Mouse (Mus musculus): ENCODE results near the gene Frmd4a.

Gene Frmd4a

GRCm38 (mm10) chr2:4501257-4502027 lies 483.9 kb downstream of the Frmd4a start:
- DNase-seq = peak; percentile 61 to 63

DNA sequence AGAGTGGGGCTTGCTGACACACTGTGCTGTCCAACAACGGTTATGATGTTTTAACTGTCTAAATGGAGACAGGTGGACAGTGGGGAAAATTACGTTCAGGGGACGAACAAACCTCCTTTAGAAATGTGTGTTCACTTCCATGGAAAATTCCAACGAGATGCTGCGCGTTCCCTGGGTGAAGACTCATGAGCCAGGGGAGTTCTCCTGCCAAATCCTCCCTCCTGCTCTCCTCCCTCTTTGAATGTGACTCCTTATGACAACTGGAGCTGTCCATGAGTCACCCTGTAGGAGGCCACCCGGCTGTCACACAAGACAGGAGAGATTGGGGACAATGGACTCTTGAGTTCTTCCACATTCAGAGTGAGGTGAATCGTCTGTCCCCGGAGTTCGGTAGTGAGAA lies 486.9 kb downstream of the Frmd4a start:
- no peak for DNase-seq

DNA sequence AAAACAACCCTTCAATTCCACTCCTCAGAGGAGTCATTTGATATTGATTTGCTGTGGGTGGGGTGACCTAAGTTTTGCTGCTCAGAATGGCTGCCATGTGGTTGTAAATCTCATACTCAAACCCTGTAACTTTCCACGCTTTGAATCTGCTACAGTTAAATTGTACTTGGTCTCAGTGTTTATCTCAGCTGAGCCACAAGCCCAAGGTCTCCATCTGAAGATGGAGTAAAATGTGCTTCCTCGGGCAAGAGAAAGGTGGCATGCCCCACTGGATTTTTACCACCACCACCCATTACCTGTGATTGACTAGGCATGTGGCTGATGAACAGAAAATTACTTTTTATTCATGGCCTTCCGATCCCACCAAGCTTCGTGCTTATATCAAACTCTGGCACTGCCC lies 488.2 kb downstream of the Frmd4a start:
- no peak for DNase-seq

- no peak for DNase-seq
Measured at GRCm38 (mm10) chr2:4506659-4507058, 489.1 kb downstream of the Frmd4a start.

GRCm38 (mm10) chr2:4507887-4508615 lies 490.5 kb downstream of the Frmd4a start:
- DNase-seq = no peak

DNA sequence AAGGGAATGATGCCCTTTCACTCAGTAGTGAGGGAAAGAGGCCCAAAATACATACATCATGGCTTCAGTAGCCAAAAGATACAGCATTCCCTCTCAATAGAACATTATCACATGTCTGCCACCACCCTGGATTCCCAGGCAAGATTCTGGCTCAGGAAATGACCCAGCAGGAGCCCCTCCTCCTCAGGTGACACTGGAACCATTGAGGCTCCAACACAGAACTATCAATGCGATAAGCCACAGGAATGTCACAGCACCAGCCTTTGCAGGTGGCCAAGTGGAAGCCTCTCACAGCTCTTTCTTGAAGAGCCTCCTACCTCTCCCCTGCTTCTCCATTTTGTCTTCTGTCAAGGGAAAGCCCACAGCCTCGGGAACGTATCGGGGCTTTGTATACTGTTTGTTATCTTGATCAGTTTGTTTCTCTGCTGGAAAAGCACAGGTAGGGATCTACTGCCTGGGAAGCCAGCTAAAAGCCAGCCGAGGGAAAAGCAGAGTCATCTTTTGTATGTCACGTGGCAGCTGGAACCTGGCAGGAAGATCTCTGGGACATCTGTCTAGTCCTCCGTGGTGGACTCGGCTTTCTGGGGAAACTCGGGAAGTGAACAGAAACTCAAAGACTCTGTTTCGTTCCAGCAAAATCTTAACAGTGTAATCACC lies 491.6 kb downstream of the Frmd4a start:
- no peak for DNase-seq

- no peak for DNase-seq
Measured at GRCm38 (mm10) chr2:4509739-4510138, 492.2 kb downstream of the Frmd4a start.

DNA sequence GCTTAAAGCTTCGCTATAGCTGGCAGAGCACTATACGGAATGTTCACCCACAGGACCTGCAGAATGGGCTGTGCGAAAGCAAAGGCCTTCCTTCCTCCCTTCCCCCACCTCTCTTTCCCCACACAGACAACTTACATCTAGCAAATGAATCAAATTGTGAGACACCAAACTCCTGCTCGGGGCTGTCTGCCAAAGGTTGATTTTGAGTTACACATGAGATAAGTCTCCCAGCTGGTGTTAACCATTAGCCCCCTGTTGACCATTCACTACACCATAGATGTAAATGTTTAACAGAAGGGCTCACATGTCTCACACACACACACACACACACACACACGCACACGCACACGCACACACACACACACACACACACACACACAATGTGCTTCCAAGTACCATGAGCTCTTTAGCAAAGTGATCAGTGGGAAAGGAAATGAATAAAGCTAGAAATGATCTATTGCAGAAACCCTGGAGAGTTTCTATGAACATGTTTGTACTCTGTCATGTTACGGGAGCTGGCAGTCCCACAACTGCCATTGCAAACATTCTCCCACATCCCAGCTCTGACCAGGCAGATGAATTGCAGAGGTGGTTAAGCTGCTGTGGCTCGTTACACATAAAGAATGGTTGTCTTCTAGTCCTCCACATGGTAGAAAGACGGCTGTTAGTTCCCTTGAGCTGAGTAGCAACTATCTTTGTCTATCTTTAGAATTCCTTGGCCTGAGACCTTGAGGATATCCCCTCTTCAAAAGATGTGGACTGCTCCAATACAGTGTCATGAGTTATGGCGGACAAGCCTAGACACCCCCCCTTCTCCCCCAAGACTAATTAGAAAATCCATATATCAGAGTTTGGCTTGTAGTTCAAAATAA lies 492.9 kb downstream of the Frmd4a start:
- peak; percentile 29 to 63 for DNase-seq

GRCm38 (mm10) chr2:4511080-4511386 lies 493.5 kb downstream of the Frmd4a start:
- no peak for DNase-seq

GRCm38 (mm10) chr2:4512607-4513006 lies 495.1 kb downstream of the Frmd4a start:
- DNase-seq = no peak

DNA sequence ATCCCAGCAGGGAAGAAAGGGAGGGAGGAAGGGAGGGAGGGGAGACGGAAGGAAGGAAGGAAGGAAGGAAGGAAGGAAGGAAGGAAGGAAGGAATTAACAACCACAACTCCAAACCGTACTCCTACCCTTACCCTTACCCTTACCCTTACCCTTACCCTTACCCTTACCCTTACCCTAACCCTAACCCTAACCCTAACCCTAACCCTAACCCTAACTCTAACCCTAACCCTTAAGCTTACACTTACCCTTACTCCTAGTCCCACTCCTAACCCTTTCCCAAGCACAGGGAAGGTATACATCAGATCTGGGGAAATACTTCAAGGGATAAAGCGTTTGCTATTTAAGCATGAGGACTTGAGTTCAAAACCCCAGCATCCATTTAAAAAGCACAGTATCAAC lies 498.4 kb downstream of the Frmd4a start:
- no peak for DNase-seq

- DNase-seq = peak in 1 of 2 experiments; percentile 50
Measured at GRCm38 (mm10) chr2:4516819-4517552, 499.5 kb downstream of the Frmd4a start.

DNA sequence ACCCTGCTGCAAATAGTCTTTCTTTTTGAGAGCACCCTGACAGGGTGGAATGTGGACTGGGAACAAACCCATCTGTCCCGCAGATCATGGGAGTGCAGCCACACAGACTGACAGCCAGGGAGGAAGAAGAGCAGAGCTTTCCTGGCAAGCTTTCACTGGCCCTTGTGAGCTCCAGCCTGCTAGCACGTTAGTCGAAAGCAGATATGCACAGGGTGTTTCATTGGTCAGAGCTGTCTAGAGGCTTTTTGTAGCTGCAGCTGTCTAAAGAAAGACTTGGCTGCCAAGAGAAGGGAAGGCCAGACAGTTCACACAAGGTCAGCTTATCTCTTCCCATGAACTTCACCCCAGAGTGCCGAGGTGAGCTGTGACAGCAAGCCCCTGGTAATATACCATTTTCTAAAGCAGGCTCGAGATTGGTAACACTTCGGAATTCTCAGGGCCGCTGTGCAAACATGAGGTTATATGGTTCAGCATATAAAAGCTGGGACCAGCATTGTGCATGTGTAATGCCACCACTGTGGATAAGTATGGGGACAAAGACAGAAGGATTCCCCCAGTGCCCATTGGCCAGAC lies 500.1 kb downstream of the Frmd4a start:
- DNase-seq = peak; percentile 59 to 88

DNA sequence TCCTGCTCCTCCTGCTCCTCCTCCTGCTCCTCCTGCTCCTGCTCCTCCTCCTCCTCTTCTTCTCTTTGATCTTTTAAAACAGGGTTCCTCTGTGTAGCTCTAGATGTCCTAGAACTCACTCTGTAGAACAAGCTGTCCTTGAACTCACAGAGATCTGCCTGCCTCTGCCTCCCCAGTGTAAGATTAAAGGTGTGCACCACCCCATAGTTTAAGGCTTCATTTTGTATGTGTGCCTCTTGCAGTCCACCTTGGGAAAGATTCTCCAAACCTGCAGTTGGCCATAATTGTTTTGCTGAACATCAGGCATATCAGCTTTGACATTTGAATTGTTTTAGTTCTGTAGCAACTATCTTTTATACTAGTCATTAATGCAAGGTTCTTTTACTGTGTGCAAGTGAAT lies 501.0 kb downstream of the Frmd4a start:
- DNase-seq = no peak

DNA sequence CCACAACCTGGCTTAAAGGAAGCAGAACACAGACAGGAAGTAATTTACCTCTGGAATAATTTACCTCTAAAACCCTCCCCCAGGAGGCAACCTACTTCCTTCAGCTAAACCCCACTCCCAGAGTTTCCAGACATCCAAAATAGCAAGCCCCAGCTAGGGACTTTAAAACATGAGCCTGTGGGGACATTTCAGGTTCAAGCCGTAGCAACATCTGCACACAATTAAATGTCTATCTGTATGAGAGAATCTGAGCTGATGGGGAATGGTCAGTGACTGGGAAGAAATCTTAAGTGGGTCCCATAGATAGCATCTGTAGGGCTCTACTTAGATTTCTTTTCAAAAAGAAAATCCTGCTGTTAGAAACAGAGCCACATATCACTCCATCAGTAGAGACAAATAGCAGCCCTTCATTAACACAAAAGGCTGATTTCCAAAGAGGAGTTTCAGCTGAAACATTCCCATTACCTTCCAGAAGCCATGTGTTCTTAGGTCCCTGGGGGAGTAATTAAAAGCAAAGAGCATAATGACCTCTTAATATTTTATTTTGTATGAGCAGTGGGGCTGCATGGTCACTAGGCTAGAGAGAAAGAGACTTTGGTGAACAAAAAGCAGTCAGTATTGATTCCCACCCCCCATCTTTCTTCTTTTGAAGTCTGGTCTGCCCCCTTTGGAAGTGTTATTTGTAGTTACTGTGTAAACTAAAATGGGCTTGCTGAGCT lies 505.4 kb downstream of the Frmd4a start:
- no peak for DNase-seq

DNA sequence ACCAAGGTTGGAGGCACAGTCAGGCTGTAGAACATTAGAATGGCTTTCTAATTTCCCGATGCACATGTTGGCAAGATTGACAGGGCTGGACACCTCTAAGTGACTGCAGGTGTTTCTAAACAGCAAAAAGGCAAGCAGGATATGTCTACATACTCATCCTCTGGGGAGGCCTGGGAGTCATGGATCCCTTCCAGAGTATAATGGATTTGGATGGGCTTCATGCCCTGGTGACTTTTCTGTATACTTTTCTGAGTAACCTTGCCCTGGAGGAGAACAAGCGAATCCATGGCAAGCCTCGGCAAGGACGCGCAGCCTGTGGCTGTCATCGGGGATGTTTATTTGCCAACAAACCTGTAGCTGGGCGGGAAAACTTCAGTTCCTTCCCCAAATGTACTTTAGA lies 509.6 kb downstream of the Frmd4a start:
- DNase-seq = no peak

- no peak for DNase-seq
Measured at GRCm38 (mm10) chr2:4529254-4529729, 511.8 kb downstream of the Frmd4a start.

GRCm38 (mm10) chr2:4531533-4532197 lies 514.1 kb downstream of the Frmd4a start:
- no peak for DNase-seq

GRCm38 (mm10) chr2:4532198-4532568 lies 514.7 kb downstream of the Frmd4a start:
- DNase-seq = no peak

GRCm38 (mm10) chr2:4532945-4533344 lies 515.4 kb downstream of the Frmd4a start:
- DNase-seq = no peak

All from lung, postnatal 4 days (tissue).